Mouse (Mus musculus) heart, postnatal 10 days (tissue): ENCODE data around the gene Klhdc1. TPM values are rescaled to one million over a fixed set of nuclear protein-coding genes. Genes with fewer than 3 reads are reported as not detected.
A peak's percentile ranks its signal among the peaks of the same experiment; 100 is the strongest.

Experiments used
- DNase-seq, 2 experiments: peaks; one replicate each; pipeline ENCODE4 v3.0.0; 2021
- intact Hi-C: fragments of 180-260 bp; cut with DNase I; formaldehyde crosslinking; loops from one replicate; pipeline ENCODE4 v1.15.1; 2025
- total RNA-seq, 2 experiments: library from RNA; stranded (reverse); gene quantifications; 2 replicates each; pipeline ENCODE4 v1.2.3; 2021

The Klhdc1 gene
- total RNA-seq, 2 experiments from 2014 or later: 13.1 to 17.8 TPM

DNA sequence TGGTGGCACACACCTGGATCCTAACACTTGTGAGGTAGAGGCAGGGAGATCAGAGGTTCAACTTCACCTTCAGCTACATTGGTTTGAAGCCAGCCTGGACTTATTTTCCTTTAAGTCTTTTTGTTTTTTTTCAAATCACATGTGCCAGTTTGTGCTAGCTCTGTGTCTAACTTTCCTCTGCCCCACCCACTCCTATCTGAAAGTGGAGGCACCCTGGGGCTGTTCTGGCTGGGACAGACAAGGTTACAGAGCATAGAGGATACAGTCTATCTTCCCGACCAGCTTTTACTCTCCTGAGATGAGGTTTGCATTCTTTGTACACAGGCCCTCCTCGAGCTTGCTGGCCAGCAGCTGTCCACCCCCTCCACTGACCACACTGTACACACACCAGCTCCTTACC is 52.8 kb downstream of the Klhdc1 start:
- no peak for DNase-seq
- intact Hi-C loops: no loop called here

DNA sequence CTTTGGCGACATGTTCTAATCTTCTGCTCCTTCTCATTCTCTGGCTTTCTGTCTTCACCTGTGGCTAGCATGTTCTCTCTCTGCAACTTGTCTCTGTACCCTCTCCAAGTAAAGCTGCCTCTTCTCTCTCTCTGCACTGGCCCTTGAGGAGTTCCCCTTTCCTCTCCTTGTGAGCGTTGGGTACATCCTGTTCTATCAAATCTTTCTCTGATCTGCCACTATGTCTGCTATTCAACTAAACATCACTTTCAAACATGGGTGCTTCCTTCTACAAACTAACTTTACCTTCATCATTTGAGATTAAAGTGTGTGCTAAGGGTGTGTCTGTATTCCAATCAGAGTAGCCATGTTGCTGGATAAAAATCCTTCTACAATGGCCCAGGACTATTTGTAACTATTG is 54.0 kb downstream of the Klhdc1 start:
- intact Hi-C loops: loop anchor here (5.0 kb wide), 1 partner anchor 98 kb away; the partner anchor contains the start of genes Dnaaf2 and Gm49383
- DNase-seq: no peak

DNA sequence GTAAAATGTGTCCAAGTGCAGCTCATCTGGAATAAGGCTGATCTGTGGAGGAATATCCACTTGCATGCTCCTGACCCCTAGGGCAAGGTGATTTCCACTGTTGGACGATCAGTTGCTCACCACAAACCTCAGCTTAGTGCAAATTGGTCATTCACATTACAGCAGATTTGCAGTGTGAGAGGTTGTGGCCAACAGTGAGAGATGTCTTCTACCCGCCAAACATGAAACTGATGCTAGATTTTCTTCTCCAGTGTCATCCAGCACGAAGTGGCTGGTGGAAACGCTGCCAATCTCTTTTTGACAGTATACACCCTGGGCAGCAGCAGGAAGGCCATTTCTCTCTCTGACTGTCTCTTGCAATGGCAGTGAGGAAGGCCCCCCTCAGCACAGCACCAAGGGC is 54.7 kb downstream of the Klhdc1 start:
- DNase-seq: peak; percentile 13 to 15
- intact Hi-C loops: loop anchor here (2.0 to 5.0 kb wide), 3 partner anchors 67 to 98 kb away; partner anchors contain the start of genes Dnaaf2, Gm49383 and Pole2

- DNase-seq: peak; percentile 91 to 92
- intact Hi-C loops: loop anchor here (2.0 to 5.0 kb wide), 3 partner anchors 68 to 99 kb away; partner anchors contain the start of genes Dnaaf2, Gm49383 and Pole2
Measured at GRCm38 (mm10) chr12:69296511-69297410, 55.8 kb downstream of the Klhdc1 start, which contains the start of gene Klhdc2. Gene Klhdc2 (plus strand): TSS chr12:69296681.

DNA sequence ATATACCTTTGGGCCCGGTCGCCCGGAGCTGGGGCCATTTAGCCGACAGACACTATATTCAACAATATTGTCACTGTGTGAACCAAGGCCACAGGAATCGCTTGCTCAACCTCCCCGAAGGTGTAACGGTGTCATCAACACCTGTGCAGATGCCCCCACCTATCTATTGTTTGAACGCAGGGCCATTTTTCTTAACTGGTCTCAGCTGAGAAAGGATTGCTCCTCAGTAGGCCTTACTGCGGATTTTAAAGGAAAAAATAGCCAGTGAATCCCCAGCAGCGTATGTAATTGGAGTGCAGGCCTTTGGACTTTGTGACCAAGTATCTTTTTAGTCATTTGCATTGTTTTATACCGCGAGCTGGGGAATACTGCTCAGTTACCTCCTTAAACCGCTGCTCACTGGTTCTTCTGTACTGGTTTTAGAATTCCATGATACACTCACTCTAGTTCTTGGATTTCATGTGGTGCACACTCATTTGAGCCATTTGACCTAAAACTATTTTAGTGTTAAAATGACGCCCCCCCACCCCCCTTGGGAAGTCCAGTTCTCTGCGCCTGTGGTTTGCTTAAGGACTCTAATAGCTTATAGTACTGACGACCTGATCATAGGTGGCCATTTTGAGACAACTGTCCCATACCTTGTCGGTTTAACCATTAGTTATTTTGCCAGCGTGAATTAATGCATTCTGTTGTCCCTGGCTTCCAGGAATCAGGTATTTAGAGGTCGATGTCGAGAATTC is 56.6 kb downstream of the Klhdc1 start:
- DNase-seq: no peak
- intact Hi-C loops: loop anchor here (2.0 to 5.0 kb wide), 3 partner anchors 69 to 100 kb away; partner anchors contain the start of genes Dnaaf2, Gm49383 and Pole2

GRCm38 (mm10) chr12:69298281-69298680 is 57.3 kb downstream of the Klhdc1 start:
- DNase-seq: no peak
- intact Hi-C loops: loop anchor here (5.0 kb wide), 1 partner anchor 101 kb away; the partner anchor contains the start of genes Dnaaf2 and Gm49383

DNA sequence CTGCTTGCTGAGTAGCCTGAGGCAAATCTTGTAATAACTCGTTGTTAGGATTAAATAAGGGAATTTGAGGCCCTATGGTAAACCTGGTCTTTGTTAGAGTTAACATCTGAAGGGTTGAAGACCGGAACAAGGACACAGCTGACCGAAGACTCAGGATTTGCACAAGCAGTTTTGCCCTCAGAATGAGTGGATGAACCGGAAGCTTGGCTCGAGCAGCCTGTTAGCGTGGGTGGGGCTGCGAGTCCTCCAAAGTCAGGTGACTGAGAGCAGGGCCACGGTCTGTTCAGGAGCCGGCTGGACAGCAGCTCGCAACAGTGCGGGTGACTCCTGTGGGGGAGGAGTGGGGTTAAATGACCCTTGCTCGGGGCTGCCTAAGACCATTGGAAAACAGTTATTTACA is 58.3 kb downstream of the Klhdc1 start:
- intact Hi-C loops: loop anchor here (5.0 kb wide), 1 partner anchor 102 kb away; the partner anchor contains the start of genes Dnaaf2 and Gm49383
- peak; percentile 60 to 68 for DNase-seq

GRCm38 (mm10) chr12:69299831-69300230 is 58.9 kb downstream of the Klhdc1 start:
- DNase-seq: no peak
- intact Hi-C loops: loop anchor here (5.0 kb wide), 2 partner anchors 42 to 103 kb away; partner anchors contain the start of genes Dnaaf2 and Gm49383

GRCm38 (mm10) chr12:69300391-69300790 is 59.4 kb downstream of the Klhdc1 start:
- intact Hi-C loops: loop anchor here (5.0 kb wide), 1 partner anchor 42 kb away; no protein-coding TSS in a partner anchor
- no peak for DNase-seq

- intact Hi-C loops: loop anchor here (5.0 kb wide), 1 partner anchor 40 kb away; no protein-coding TSS in a partner anchor
- DNase-seq: no peak
Measured at GRCm38 (mm10) chr12:69302171-69302570, 61.2 kb downstream of the Klhdc1 start.

GRCm38 (mm10) chr12:69304051-69304450 is 63.1 kb downstream of the Klhdc1 start:
- intact Hi-C loops: loop anchor here (5.0 kb wide), 1 partner anchor 38 kb away; no protein-coding TSS in a partner anchor

GRCm38 (mm10) chr12:69306333-69306732 is 65.4 kb downstream of the Klhdc1 start:
- no peak for DNase-seq
- intact Hi-C loops: no loop called here

More at GRCm38 (mm10) chr12:69304051-69304450, 63.1 kb downstream of the Klhdc1 start:
- no peak for DNase-seq

GRCm38 (mm10) chr12:69309659-69310058 is 68.7 kb downstream of the Klhdc1 start:
- intact Hi-C loops: no loop called here
- DNase-seq: no peak

DNA sequence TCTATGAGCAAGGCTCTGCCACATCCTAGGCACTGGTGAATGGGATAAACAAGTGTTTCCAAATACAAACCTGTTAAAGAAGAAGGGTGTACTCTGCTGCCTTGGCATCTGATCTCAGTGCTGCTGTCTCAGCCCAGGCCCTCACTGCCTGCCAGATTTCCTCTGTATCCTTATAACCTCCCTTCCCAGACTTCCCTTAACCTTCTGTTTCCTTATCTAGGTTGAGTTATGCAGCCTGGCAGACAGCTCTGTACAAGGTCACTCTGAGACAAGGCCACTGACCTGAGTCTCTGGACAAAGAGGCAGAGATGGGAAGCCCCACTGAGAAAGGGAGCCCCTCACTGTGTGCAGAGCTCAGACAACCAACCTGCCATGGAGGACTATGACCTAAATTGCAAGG is 77.5 kb downstream of the Klhdc1 start:
- intact Hi-C loops: no loop called here
- DNase-seq: peak; percentile 11 to 20

DNA sequence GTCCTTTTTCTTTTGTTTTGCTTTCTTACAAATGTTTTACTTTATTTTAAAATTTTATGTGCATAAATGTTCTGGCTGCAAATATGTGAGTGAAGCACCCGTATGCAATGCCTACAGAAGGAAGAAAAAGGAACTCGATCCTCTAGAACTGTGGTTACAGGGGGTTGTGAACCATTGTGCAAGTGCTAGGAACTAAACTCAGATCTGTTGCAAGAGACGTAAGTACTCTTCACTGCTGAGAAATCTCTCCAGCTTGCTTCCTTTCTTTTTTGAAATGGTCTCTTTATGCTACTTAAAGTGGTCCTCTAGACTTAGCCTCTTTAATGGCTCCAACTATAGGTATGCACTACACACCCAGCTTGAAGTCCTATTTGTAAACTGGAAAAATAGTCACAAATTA is 90.2 kb downstream of the Klhdc1 start:
- no peak for DNase-seq
- intact Hi-C loops: no loop called here

DNA sequence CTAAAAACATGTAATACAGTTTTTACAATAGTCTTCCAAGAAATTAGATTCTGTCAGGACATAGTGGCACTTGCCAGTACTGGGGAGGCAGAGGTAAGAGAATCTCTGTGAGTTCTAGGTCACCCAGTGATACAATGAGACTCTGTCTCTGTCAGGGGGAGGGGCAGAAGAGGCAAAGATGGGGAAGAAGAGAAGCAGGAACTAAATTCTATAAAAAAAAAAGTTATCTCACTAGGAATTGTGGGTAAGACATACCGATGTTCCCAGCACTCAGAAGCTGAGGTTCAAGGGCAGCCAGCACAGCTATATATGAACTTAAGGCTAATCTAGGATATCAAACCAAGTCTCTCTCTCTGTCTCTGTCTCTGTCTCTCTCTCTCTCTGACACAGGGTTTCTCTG is 91.2 kb downstream of the Klhdc1 start:
- DNase-seq: no peak
- intact Hi-C loops: no loop called here

DNA sequence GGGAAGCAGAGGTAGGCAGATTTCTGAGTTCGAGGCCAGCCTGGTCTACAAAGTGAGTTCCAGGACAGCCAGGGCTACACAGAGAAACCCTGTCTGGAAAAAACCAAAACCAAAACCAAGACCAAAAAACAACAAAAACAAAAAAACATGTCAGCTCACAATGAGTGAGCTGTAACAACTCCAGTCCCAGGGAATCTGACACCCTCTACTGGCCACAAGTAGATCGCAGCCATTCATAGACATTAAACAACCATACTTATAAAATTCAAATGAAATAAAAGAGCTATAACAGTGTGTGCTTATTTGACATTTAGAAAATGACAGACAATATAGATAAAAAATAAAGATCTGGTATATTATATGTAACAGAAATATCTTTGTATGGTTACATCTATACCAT is 92.6 kb downstream of the Klhdc1 start:
- peak; percentile 18 to 49 for DNase-seq
- intact Hi-C loops: no loop called here
